10 mouse cellular contexts compared by ENCODE assay signal in genomic region chr3:153975060-153975459, GRCm38 (mm10). TPM values are rescaled to one million over a fixed set of nuclear protein-coding genes. Genes with fewer than 3 reads are reported as not detected.
A peak's percentile ranks its signal among the peaks of the same experiment; 100 is the strongest.
DNase-seq lines count a peak whose midpoint lies in the region; ATAC-seq and TF ChIP-seq lines count a peak whose summit lies in the region.
"Had no signal": no experiment of that assay in that cellular context is flagged by ENCODE, and none has a peak within 500 bp of the region (broad histone marks: within the 10 kb centered on the region; RNA-seq: fewer than 3 reads in every experiment).

No protein-coding gene starts in this region.

- H3K4me3 ChIP-seq in hindbrain, embryonic 11.5 days (ENCODE audit: low read depth, low read length): no peak overlapping the region
- H3K4me3 ChIP-seq in midbrain, embryonic 12.5 days: peak overlapping the region; percentile 68; the same call in 1 of the 2 replicates
- no peak overlapping the region for H3K4me3 ChIP-seq in kidney, embryonic 15.5 days (replicated peaks)
- H3K4me3 ChIP-seq in stomach, postnatal 0 days (ENCODE audit: low read depth, low read length): no peak overlapping the region
- H3K4me3 ChIP-seq: liver, embryonic 13.5 days had no signal

- DNase-seq in cerebellum, postnatal 10 days: peak; percentile 50 to 53
- DNase-seq in cerebellum, adult 18-20 months: no peak
- peak; percentile 26 to 50 for DNase-seq in adrenal gland, postnatal 36 days
- peak; percentile 50 for DNase-seq in hindbrain, embryonic 11.5 days (ENCODE audit: low spot score)
- no peak for DNase-seq in stomach, postnatal 0 days (ENCODE audit: low spot score)
- DNase-seq in gastrocnemius, adult 18-20 months (ENCODE audit: low spot score): no peak
- DNase-seq: kidney, postnatal 25 days; liver, embryonic 13.5 days had no signal

- ATAC-seq in hindbrain, embryonic 11.5 days (ENCODE audit: low FRiP score): peak; percentile 55
- ATAC-seq in midbrain, embryonic 12.5 days (ENCODE audit: low FRiP score, low read depth): 0 out of 2 replicates have a peak, but pooled peaks have one; percentile 3
- ATAC-seq in kidney, embryonic 15.5 days (replicated peaks; ENCODE audit: low FRiP score): no peak
- no peak for ATAC-seq in stomach, postnatal 0 days (ENCODE audit: low FRiP score, low TSS enrichment)

- peaks cover 13% of the 10 kb centered on the region for H3K27me3 ChIP-seq in hindbrain, embryonic 11.5 days (ENCODE audit: control insufficient read depth, insufficient read depth, low read length)
- peaks cover 44% of the 10 kb centered on the region for H3K27me3 ChIP-seq in midbrain, embryonic 12.5 days
- H3K27me3 ChIP-seq in kidney, embryonic 15.5 days: peaks cover 52% of the 10 kb centered on the region
- H3K27me3 ChIP-seq in stomach, postnatal 0 days (ENCODE audit: control insufficient read depth, insufficient read depth, low read length): no peaks in the 10 kb centered on the region

- H3K27ac ChIP-seq in hindbrain, embryonic 11.5 days (ENCODE audit: low read depth, low read length): no peak overlapping the region
- no peak overlapping the region for H3K27ac ChIP-seq in midbrain, embryonic 12.5 days (replicated peaks)
- H3K27ac ChIP-seq in kidney, embryonic 15.5 days: no peak overlapping the region
- H3K27ac ChIP-seq in stomach, postnatal 0 days (replicated peaks): no peak overlapping the region
- H3K27ac ChIP-seq: liver, embryonic 13.5 days had no signal

- no peak for TF ChIP-seq CTCF in stomach, postnatal 0 days (IDR thresholded peaks at IDR 0.05; ENCODE audit: low read depth)

- H3K36me3 ChIP-seq in hindbrain, embryonic 11.5 days (ENCODE audit: control insufficient read depth, insufficient read depth, low read length): no peaks in the 10 kb centered on the region
- H3K36me3 ChIP-seq in midbrain, embryonic 12.5 days: no peaks in the 10 kb centered on the region
- H3K36me3 ChIP-seq in kidney, embryonic 15.5 days: no peaks in the 10 kb centered on the region
- no peaks in the 10 kb centered on the region for H3K36me3 ChIP-seq in stomach, postnatal 0 days (ENCODE audit: control insufficient read depth, insufficient read depth, low read length)
- H3K36me3 ChIP-seq: liver, embryonic 13.5 days had no signal

- H3K9me3 ChIP-seq in hindbrain, embryonic 11.5 days (ENCODE audit: control insufficient read depth, low read length): no peaks in the 10 kb centered on the region
- H3K9me3 ChIP-seq in midbrain, embryonic 12.5 days: no peaks in the 10 kb centered on the region
- no peaks in the 10 kb centered on the region for H3K9me3 ChIP-seq in kidney, embryonic 15.5 days (replicated peaks)
- no peaks in the 10 kb centered on the region for H3K9me3 ChIP-seq in stomach, postnatal 0 days (ENCODE audit: control insufficient read depth, low read length)
- H3K9me3 ChIP-seq: liver, embryonic 13.5 days had no signal

- 0 out of 2 replicates have a peak overlapping the region, but pooled peaks have one; percentile 4 for H3K4me2 ChIP-seq in hindbrain, embryonic 11.5 days (replicated peaks; ENCODE audit: low read depth, low read length)
- H3K4me2 ChIP-seq in midbrain, embryonic 12.5 days (replicated peaks): peak overlapping the region; percentile 98
- H3K4me2 ChIP-seq in kidney, embryonic 15.5 days: no peak overlapping the region
- H3K4me2 ChIP-seq in stomach, postnatal 0 days (replicated peaks; ENCODE audit: low read depth): no peak overlapping the region
- H3K4me2 ChIP-seq: liver, embryonic 13.5 days had no signal

- no peak overlapping the region for H3K9ac ChIP-seq in hindbrain, embryonic 11.5 days (ENCODE audit: low read depth, low read length)
- no peak overlapping the region for H3K9ac ChIP-seq in midbrain, embryonic 12.5 days (replicated peaks)
- no peak overlapping the region for H3K9ac ChIP-seq in kidney, embryonic 15.5 days
- H3K9ac ChIP-seq in stomach, postnatal 0 days (ENCODE audit: low read length): no peak overlapping the region
- H3K9ac ChIP-seq: liver, embryonic 13.5 days had no signal

- TF ChIP-seq EP300 in stomach, postnatal 0 days (optimal IDR thresholded peaks at IDR 0.05): no peak

- no peaks in the 10 kb centered on the region; the same call in 1 of the 2 replicates for H3K4me1 ChIP-seq in hindbrain, embryonic 11.5 days (replicated peaks; ENCODE audit: control insufficient read depth, insufficient read depth, low read length)
- peaks cover 18% of the 10 kb centered on the region for H3K4me1 ChIP-seq in midbrain, embryonic 12.5 days
- H3K4me1 ChIP-seq in kidney, embryonic 15.5 days: peaks cover 25% of the 10 kb centered on the region
- no peaks in the 10 kb centered on the region for H3K4me1 ChIP-seq in stomach, postnatal 0 days (replicated peaks; ENCODE audit: control insufficient read depth, insufficient read depth)

- 5% methylated on average over 6 of the region's 6 CpGs for WGBS in hindbrain, embryonic 11.5 days
- WGBS in midbrain, embryonic 12.5 days: 5% methylated on average over 6 of the region's 6 CpGs
- 9% methylated on average over 6 of the region's 6 CpGs for WGBS in kidney, embryonic 15.5 days
- WGBS in stomach, postnatal 0 days: 21% methylated on average over 6 of the region's 6 CpGs

RNA-seq across cellular contexts. Expression of gene Slc44a5, which starts 1.8 kb away (rescaled TPM):
- under 1 TPM; 0.07 TPM for total RNA-seq in adrenal gland, postnatal 36 days (2021)
- polyA plus RNA-seq in hindbrain, embryonic 11.5 days (2014; fragmentation: Nextera tagmentation; extraction: Ambion mirVana): 6.2 and 8.1 TPM in 2 replicates
- 5.8 and 6.1 TPM in 2 replicates for polyA plus RNA-seq in midbrain, embryonic 12.5 days (2016; fragmentation: Nextera tagmentation; extraction: Ambion mirVana)
- polyA plus RNA-seq in kidney, embryonic 15.5 days (2015; fragmentation: Nextera tagmentation; extraction: Ambion mirVana): 0.50 and 0.58 TPM in 2 replicates
- 0.40 and 0.53 TPM in 2 replicates for polyA plus RNA-seq in stomach, postnatal 0 days (2015; fragmentation: Nextera tagmentation; extraction: Ambion mirVana)
- under 1 TPM in 1 of 2 experiments, not detected in 1; 0.05 TPM for total RNA-seq in gastrocnemius, adult 18-20 months (2021)

RNA-seq across cellular contexts. Expression of gene Acadm, which starts 30.6 kb away (rescaled TPM):
- 100 to 1,000 TPM; 752 to 759 TPM for total RNA-seq in adrenal gland, postnatal 36 days (2021)
- polyA plus RNA-seq in hindbrain, embryonic 11.5 days (2014; fragmentation: Nextera tagmentation; extraction: Ambion mirVana): 55.0 and 63.6 TPM in 2 replicates
- polyA plus RNA-seq in midbrain, embryonic 12.5 days (2016; fragmentation: Nextera tagmentation; extraction: Ambion mirVana): 54.6 and 55.0 TPM in 2 replicates
- 113 and 122 TPM in 2 replicates for polyA plus RNA-seq in kidney, embryonic 15.5 days (2015; fragmentation: Nextera tagmentation; extraction: Ambion mirVana)
- polyA plus RNA-seq in stomach, postnatal 0 days (2015; fragmentation: Nextera tagmentation; extraction: Ambion mirVana): 85.5 and 88.0 TPM in 2 replicates
- total RNA-seq in gastrocnemius, adult 18-20 months (2021): 100 to 1,000 TPM; 316 to 427 TPM

Comparison
In these comparisons a context has a peak if more than half of its experiments do, and no peak if none do; other contexts are left out.
1. DNase-seq: peak in cerebellum, postnatal 10 days (2 of 2), adrenal gland, postnatal 36 days (2 of 2) and hindbrain, embryonic 11.5 days (single experiment); none in cerebellum, adult 18-20 months (0 of 2), stomach, postnatal 0 days (single experiment) and gastrocnemius, adult 18-20 months (single experiment).
2. ATAC-seq: peak in hindbrain, embryonic 11.5 days (single experiment) and midbrain, embryonic 12.5 days (single experiment); none in kidney, embryonic 15.5 days (single experiment) and stomach, postnatal 0 days (single experiment).
3. H3K4me2 ChIP-seq: peak in hindbrain, embryonic 11.5 days (single experiment) and midbrain, embryonic 12.5 days (single experiment); none in kidney, embryonic 15.5 days (single experiment) and stomach, postnatal 0 days (single experiment).